Mouse (Mus musculus): ENCODE measurements around the gene Pla2g2e.
"Not testable (repeated sequence)": the region's sequence is repeated elsewhere in the genome, so short reads cannot be mapped to it uniquely, and the experiment has no call there.

Pla2g2e gene

GRCm38 (mm10) chr4:138880811-138881584 lies 3.3 kb downstream of the Pla2g2e start:
- no peak for ATAC-seq (ENCODE audit: insufficient number of reproducible peaks, low FRiP score, low TSS enrichment)

- ATAC-seq (ENCODE audit: insufficient number of reproducible peaks, low FRiP score, low TSS enrichment): no peak
Observed at GRCm38 (mm10) chr4:138882179-138882578, 4.4 kb downstream of the Pla2g2e start.

GRCm38 (mm10) chr4:138884261-138884660 lies 6.5 kb downstream of the Pla2g2e start:
- peak; percentile 58; the same call in 1 of the 2 replicates for ATAC-seq (ENCODE audit: insufficient number of reproducible peaks, low FRiP score, low TSS enrichment)

- no peak for ATAC-seq (ENCODE audit: insufficient number of reproducible peaks, low FRiP score, low TSS enrichment)
Observed at GRCm38 (mm10) chr4:138889165-138889564, 11.4 kb downstream of the Pla2g2e start.

GRCm38 (mm10) chr4:138889635-138890034 lies 11.9 kb downstream of the Pla2g2e start:
- no peak for ATAC-seq (ENCODE audit: insufficient number of reproducible peaks, low FRiP score, low TSS enrichment)

GRCm38 (mm10) chr4:138892655-138893054 lies 14.9 kb downstream of the Pla2g2e start:
- ATAC-seq (ENCODE audit: insufficient number of reproducible peaks, low FRiP score, low TSS enrichment): no peak; the same call in 1 of the 2 replicates

GRCm38 (mm10) chr4:138893789-138894188 lies 16.0 kb downstream of the Pla2g2e start:
- not testable (repeated sequence) for ATAC-seq (ENCODE audit: insufficient number of reproducible peaks, low FRiP score, low TSS enrichment)

- no peak for ATAC-seq (ENCODE audit: insufficient number of reproducible peaks, low FRiP score, low TSS enrichment)
Observed at GRCm38 (mm10) chr4:138899361-138899760, 21.6 kb downstream of the Pla2g2e start.

- no peak for ATAC-seq (ENCODE audit: insufficient number of reproducible peaks, low FRiP score, low TSS enrichment)
Observed at GRCm38 (mm10) chr4:138905624-138906337, 28.0 kb downstream of the Pla2g2e start.

GRCm38 (mm10) chr4:138913141-138913787 lies 35.5 kb downstream of the Pla2g2e start:
- peak; percentile 24; the same call in 1 of the 2 replicates for ATAC-seq (ENCODE audit: insufficient number of reproducible peaks, low FRiP score, low TSS enrichment)

GRCm38 (mm10) chr4:138913797-138914196 lies 36.1 kb downstream of the Pla2g2e start, which contains the start of gene Otud3:
Gene Otud3, minus strand, starts transcription at chr4:138913945.
- peak; percentile 90 for ATAC-seq (ENCODE audit: insufficient number of reproducible peaks, low FRiP score, low TSS enrichment)

GRCm38 (mm10) chr4:138917282-138917681 lies 39.5 kb downstream of the Pla2g2e start:
- ATAC-seq (ENCODE audit: insufficient number of reproducible peaks, low FRiP score, low TSS enrichment): no peak

- ATAC-seq (ENCODE audit: insufficient number of reproducible peaks, low FRiP score, low TSS enrichment): no peak
Observed at GRCm38 (mm10) chr4:138921254-138922130, 43.8 kb downstream of the Pla2g2e start.

- ATAC-seq (ENCODE audit: insufficient number of reproducible peaks, low FRiP score, low TSS enrichment): peak; percentile 64; the same call in 1 of the 2 replicates
Observed at GRCm38 (mm10) chr4:138922131-138922459, 44.4 kb downstream of the Pla2g2e start.

- no peak for ATAC-seq (ENCODE audit: insufficient number of reproducible peaks, low FRiP score, low TSS enrichment)
Observed at GRCm38 (mm10) chr4:138925561-138925960, 47.8 kb downstream of the Pla2g2e start.
